Mouse (Mus musculus): Measurements from ENCODE around the gene AC170998.1.

GRCm38 (mm10) chr17:28775161-28775560 is 49.3 kb downstream of the AC170998.1 start:
- TF ChIP-seq POLR2A (IDR thresholded peaks at IDR 0.05; ENCODE audit: insufficient read depth, low read depth, low read length) (no peak), CTCF (IDR thresholded peaks at IDR 0.05) (no peak)

Measured in heart, adult 2 months (tissue).